Mouse (Mus musculus) stomach, postnatal 0 days (tissue): ENCODE data around the gene Cdk4.

Experiments
- CTCF ChIP-seq: IDR thresholded peaks from 2 replicates; pipeline ENCODE4 v1.5.1; 2016; ENCODE audit warnings: antibody characterized with exemption, low read depth, mild to moderate bottlenecking, moderate library complexity
- EP300 ChIP-seq: optimal IDR thresholded peaks from 2 replicates; pipeline ENCODE3; 2016; ENCODE audit warnings: antibody characterized with exemption

GRCm38 (mm10) chr10:127033301-127033741 is 30.0 kb upstream of the Cdk4 start:
- TF ChIP-seq CTCF: no peak
- TF ChIP-seq EP300: no peak
